Mouse (Mus musculus) left cerebral cortex, postnatal 36 days (tissue): ENCODE data around the gene Sdf2. TPM values are rescaled to one million over a fixed set of nuclear protein-coding genes. Genes with fewer than 3 reads are reported as not detected.

Experiments used
- DNase-seq, 2 experiments: peaks; one replicate each; pipeline ENCODE4 v3.0.0; 2021 to 2022; ENCODE audit warnings: low spot score in 2 of 2, mixed read lengths in 1 of 2
- intact Hi-C: fragments of 180-260 bp; cut with DNase I; formaldehyde crosslinking; loops from one replicate; pipeline ENCODE4 v1.15.1; 2025
- total RNA-seq, 2 experiments: library from RNA; stranded (reverse); gene quantifications; 2 replicates each; pipeline ENCODE4 v1.2.3; 2021

Sdf2 gene
- total RNA-seq, result 10 to 100 TPM; 61.0 to 64.6 TPM

DNA sequence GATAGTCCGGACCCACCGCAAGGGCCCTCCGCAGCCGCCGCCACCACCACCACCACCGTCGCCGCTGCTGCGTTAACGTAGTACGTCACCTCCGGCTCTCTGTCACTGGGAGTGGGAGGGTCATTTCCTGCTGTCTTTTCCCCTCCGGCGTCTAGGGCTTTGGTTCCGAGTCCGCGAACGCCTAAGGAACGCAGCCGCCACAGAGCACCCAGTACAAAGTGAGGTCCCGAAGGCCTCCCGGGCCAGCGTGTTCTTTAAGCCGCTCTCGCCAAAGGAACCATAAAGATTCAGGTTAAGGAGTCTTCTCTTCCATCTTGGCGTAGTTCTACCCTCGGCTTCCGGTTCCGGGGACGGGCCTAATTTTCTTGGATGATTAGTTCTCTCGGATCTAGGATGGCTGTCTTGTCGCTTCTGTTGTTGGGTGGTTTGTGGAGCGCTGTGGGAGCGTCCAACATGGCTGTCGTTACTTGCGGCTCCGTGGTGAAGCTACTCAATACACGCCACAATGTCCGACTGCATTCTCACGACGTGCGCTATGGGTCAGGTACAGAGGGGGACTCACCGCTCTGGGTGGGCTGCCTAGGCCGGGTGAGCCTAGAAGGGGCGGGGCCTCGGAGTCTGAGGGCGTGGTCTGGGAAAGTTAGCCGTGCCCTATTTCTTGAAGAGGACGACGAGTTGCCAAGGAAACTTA lies at the start of gene Sdf2, which contains the start of gene Supt6:
Gene Sdf2 (plus strand): TSS at position 120 of the 691 bp plus-strand sequence.
Gene Supt6 (minus strand): TSS at position 361 of the 691 bp plus-strand sequence.
- intact Hi-C loops, result no loop called here

DNA sequence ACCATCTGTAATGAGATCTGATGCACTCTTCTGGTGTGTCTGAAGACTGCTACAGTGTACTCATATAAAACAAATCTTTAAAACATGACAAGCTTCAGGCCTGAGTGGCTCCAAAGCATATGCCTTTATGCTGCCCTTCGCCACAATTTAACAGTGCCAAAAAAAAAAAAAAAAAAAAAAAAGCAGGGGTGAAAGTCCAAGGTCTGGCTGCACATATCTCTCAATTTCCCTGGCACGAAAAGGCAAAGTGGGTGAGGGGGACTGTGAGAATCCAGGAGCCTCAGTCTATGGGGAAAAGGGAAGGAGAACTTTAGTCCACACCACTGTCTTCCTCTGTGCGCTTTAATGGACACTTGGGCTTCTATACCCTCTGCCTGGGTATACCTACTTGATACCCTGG lies 43.2 kb upstream of the Sdf2 start:
- no peak for DNase-seq
- intact Hi-C loops, result no loop called here

More for the DNA sequence above, at the start of gene Sdf2, which contains the start of gene Supt6:
- DNase-seq, result peak; percentile 91 to 92

DNA sequence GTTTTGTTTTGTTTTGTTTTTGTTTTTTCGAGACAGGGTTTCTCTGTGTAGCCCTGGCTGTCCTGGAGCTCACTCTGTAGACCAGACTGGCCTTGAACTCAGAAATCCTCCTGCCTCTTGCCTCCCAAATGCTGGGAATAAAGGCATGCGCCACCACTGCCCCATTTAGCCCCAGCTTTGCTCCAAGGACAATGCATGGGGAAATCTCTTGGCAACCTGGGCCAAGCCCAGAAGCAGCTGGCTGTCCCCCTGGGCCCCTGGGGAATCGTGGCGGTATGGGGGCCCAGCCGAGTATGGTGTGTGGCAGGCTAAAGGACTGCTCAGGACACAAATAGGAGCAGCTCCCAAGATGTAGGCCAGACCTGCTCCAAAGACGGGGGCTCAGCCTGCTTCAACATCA lies 41.3 kb upstream of the Sdf2 start:
- intact Hi-C loops, result no loop called here
- DNase-seq, result no peak

DNA sequence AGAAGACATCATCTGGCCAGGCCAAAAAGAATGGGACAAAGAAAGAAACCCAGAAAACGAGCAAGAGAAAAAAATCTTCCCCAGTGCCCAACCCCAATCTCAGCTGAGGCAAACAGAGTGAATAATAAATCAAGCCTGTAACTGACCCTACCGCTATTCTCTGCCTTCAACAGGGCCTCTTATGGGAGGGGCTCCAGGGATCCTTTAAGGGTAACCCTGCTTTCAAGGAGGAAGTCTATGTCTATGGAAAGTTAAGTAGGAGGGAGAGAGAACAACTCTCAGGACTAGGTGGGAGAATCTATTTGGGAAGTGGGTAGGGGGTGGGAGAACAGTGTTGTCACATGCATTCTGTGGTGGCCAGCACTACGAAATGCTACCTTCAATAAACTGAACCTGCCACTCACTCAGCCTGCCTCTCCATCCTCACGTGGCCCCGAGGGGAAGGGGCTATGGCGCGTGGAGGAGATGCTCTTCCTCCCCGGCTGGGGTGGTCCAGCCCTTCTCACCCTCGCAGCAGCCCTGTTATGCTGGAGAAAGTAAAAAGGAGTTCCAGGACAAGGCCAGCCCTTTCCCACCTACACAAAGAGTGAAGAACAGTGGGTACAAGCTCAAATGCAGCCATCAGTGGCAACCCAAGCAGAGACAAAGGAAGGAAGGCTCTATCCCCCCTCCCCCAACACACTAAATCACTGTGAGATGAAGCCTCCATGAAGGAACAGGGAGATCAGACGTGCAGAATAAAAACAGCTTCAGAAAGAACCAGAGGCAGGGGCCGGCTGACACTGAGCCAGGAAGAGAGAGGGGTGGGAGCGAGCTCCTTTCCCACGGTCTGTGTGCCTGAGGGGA lies 40.0 kb upstream of the Sdf2 start:
- DNase-seq, result no peak
- intact Hi-C loops, result no loop called here

DNA sequence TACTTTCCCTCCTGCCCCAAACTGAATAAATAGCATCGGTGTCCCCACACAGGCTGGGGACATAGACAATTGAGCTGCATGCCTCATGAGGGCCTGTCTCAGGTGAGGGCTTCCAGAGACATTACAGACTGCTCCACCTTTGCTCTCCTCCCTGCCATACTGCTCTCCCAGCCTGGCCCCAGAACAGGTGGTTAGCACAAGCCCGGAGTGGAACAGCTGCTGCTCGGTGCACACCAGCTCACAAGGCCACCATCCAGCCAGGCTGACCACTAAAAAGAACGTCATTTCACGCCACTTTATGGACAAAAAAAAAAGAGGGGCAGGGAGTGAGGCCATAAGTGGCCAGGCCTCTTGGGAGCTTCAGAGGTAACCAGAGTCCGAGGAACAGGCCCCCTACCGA lies 38.4 kb upstream of the Sdf2 start:
- DNase-seq, result no peak
- intact Hi-C loops, result no loop called here

DNA sequence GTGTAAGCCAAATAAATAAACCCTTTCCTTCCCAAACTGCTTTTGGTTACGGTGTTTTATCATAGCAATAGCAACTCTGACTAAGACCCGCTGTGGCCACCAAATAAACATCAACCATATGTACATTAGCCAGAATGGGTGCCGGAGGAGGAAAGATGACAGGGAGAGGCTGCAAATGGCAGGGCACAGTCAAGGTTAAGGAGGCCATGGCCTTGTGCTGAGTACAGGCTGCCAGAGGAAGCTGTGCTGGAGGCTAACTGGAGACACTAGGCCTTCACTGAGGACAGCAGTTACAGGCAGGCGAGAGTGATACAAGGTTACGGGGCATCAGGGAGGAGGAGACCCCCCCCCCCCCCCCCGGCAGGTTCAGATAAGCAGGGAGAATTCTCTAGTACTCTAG lies 35.7 kb upstream of the Sdf2 start:
- intact Hi-C loops, result no loop called here
- no peak for DNase-seq

DNA sequence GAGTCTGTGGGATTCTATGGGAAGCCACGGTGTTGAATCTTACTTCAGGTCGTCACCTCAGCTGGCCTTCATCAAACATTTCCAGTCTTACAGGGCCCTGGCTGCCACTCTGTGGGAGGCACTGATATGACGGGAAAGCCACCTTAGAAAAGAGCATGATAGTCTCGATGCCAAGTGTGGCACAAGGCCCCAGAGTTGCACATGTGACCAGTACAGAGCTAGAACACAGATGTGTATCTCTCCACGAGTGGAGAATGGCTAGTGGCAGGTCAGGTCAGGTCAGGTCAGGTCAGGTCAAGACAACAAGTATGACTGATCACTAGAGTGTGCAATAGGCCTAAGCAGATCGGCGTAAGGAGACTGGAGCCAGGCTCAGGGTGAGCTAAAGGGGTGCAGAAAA lies 34.9 kb upstream of the Sdf2 start:
- intact Hi-C loops, result no loop called here
- no peak for DNase-seq

DNA sequence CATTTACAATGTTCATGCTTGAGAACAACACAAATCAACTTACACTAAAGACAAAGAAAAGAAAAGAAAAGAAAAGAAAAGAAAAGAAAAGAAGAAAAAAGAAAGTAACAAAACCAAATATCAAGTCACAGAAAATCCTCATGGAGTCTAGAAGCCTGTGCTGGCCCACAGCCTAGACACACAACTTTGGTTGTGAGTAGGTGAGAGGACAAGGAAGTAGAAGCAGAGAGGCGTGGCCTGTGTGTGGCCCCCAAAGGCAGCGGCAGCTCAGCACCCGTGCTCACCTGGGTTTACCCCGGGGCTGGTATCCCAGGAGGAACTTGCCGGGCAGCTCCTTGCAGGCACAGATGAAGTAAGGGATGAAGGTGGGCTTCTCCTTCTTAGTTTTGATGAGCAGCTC lies 34.0 kb upstream of the Sdf2 start:
- DNase-seq, result no peak
- intact Hi-C loops, result no loop called here

DNA sequence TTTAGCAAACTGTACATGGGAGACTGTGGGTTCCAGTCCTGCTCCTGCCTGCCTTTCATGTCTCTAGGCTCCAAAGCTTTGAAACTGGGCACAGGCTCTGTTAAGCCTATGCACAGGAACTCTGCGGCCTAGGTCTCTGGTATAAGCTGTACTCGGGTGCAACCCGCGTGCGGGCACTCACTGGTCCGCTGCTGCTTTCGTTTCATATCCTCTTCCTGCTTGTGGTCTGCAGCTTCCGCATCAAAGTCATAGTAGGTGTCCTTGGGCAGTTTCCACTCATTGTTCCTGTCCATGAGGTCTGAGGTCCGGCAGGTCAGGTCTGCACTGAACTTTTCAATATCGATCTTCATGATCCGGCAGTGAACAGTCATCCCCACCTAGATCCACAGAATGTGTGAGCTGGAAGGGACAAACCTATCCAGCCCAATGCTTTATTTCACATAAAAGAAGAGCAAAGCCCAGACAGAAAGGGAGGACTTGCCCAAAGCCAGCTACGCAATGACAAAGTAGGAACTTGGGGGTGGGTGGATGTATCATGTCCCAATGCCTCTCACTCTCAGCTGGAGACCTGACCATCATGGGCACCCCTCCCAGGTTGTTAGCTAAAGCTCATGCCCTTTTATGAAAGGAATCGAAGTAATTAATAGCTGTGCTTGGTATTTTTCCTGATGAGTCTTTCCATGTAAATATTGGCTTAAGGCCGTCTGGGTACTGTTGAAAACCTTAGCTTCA lies 32.3 kb upstream of the Sdf2 start:
- no peak for DNase-seq
- intact Hi-C loops, result no loop called here

DNA sequence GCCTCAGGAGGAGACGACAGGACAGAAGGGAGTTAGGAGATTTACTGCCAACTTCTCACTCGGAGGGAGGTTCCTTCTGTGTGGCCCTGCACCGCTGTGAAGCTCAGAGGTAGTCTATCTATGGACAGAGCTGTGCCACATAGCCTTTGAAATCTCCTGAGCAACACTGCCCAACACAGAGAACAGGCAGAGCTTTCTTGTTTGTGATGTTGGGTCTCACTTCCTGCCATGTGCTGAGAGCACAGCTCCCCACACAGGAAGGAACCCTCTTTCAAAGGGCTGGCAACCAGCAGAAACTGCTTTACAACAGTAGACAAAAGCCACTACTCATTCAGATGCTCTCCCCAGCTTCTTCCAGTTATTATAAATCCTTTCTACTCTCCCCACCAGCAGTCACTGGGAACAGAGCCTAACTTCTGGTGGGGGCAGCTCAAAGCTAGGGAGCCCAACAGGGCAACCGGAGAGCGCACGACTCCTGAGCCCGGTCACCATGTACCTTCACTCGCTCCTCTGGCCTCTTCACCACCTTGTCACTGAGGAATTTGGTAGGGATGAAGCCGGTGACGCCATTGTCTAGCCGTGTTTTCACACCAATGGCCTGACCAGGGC lies 29.7 kb upstream of the Sdf2 start:
- intact Hi-C loops, result no loop called here
- DNase-seq, result no peak

DNA sequence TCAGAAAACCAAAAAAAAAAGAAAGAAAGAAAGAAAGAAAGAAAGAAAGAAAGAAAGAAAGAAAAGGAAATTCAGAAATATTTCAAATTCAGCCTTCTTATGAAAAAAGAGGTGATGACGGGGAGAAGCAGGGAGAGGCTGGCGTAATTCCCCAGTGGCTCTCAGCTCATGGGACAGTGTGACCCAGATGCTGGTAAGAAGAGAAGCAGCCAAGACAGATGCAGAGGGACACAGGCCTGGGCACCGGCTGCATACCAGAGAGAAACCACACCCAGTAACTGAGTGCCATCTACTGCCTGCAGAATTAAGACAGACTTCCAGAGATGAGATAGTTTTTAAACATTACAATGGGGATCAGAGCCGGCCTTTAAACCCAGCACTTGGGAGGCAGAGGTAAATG lies 22.0 kb upstream of the Sdf2 start:
- intact Hi-C loops, result no loop called here
- DNase-seq, result no peak

DNA sequence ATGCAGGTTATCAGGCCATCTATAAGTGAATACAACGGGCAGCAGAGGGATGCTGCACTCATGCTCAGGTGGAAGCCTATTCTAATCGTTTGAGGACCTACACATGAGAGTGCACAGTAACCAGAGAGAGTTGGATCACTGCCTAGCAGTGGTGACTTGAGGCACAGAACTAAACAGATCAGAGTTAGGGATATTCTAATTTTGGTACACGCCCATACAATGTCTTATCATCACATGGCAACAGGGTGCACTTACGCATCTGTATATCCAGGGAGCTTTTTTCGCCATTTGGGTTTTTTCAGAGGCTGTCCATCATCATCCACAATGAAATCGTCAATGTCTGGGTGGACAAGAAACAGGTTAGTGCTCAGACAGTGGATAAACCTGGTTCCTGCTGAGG lies 14.0 kb upstream of the Sdf2 start:
- no peak for DNase-seq
- intact Hi-C loops, result no loop called here

DNA sequence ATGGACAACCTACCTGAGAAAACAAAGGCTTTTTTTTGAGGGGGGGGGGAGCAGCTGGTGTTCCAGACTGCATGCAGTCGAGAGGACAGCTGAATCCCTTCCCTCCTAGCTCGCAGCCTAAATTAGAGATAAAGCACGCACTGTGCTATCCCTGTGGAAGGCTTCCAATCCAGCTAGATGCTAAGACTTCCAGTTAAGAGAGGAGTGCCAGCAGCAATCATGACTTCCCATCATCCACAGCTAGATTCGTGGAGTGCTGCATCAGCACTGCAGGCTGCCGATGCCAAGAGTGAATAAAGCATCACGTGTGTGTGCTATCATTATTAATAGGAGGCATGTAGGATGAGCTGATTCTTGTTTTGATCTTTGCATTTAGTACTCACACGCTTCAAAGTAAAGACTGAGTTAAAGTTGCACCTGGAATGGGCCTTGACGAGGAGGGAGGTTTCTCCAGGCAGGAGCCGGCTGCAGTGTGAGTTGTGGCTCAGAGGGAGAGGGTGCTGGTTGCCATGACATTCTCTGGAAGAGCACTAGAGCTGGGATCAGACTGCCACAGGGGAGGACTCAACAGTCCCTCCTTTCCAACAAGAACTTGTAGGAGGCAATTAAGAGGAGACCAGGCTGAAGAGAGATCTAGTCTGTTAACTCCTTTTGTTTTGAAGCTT lies 5.2 kb upstream of the Sdf2 start:
- intact Hi-C loops, result no loop called here
- peak; percentile 65 to 70 for DNase-seq

DNA sequence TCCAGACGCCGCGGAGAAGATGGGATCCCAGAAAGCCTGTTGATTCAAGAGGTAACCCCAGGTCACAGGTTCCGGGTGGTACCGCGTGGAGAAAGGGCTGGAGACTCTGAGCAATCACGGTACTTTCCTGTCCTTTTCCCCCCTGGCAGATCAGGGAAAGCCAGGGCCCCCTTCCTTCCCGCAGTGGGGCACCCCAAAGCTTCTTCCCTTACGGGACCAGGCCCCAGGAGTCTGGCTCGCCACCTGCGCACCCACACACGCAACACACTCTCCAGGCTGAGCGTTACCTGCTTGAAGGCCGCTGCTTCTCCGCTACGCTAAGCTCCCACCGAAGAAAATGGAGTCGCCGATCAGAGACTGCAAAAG lies 302 bp upstream of the Sdf2 start:
- DNase-seq, result no peak
- intact Hi-C loops, result no loop called here

DNA sequence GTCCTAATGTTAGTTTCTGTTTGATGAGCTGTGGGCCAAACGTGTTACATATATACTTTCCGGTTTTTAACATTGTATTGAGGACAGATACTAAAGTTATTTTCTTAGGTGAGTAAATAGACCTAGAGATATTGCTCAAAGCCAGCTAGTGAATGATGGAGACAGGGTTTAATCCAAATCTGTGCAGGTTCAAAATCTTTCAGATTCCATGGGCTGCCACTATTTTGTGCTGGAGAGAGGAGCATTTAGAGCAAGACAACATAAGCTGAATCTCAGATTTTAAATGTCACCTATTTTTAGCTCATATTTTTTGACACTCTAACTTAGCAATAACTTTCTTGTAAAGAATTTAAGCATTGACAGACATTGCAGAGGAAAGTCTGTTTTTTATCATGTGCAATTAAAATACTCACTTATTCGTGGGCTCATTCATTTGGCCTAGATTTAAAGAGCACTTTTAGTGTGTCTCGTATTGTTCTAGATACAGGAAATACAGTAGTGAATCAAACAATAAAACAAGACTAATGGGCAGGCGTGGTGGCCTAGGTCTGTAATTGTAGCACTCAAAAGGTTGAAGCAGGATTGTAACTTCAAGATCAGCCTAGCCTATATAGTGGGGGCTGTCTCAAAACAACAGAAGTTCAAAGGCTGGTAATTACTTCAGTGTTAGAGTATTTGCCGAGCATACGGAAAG lies 919 bp downstream of the Sdf2 start:
- DNase-seq, result no peak
- intact Hi-C loops, result no loop called here

DNA sequence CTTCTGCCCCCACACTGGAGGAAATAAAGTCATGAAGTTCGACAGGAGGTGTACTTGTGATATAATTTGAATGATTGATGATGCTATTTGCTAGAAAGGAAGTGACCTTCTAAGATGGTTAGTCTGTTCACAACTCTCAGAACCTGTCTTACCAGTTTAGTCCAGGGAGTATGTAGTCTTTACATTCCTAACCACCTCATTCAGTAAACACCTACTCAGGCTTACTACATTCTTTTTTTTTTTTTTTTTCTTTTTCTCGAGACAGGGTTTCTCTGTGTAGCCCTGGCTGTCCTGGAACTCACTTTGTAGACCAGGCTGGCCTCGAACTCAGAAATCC lies 1.4 kb downstream of the Sdf2 start:
- DNase-seq, result no peak
- intact Hi-C loops, result no loop called here

DNA sequence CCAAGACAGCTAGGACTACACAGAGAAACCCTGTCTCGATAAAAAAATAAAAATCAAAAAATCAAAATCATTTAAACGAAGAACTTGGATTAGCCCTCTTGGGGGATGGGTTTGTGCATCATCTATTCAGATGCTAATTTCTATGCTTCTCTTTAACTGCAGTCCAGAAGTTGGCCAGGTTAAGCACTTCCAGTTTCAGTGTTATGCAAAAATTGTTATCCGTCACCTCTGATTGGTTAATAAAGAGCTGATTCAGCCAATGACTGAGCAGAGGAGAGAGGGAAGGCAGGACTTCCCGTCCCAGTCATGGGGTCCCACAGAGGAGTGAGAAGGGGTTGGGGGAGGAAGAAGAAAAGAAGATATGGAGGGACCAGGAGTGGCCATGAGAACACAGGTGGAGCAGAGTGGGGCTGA lies 2.2 kb downstream of the Sdf2 start:
- no peak for DNase-seq
- intact Hi-C loops, result no loop called here

DNA sequence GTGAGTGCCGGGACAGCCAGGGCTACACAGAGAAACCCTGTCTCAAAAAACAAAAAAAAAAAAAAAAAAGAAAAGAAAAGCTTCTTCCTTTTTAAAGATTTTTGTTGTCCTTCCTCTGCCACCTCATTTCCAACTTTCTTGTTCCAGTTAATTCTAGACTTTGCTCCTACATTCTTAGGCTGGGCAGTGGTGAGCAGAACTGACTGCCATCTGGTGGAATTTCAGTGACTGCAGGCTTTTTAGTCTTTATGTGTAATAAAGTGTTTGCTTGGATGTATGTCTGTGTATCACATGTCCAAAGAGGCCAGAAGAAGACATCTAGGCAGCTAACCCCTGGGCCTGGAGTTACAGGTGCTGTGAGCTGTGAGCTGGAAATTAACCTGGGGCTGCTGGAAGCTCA lies 11.1 kb downstream of the Sdf2 start:
- intact Hi-C loops, result no loop called here
- DNase-seq, result no peak
